Mouse (Mus musculus) lung, postnatal 0 days (tissue): ENCODE results near the gene Brdt.

ENCODE experiments used
- CTCF ChIP-seq: IDR thresholded peaks from 2 replicates; pipeline ENCODE4 v1.5.1; 2016; ENCODE audit warnings: antibody characterized with exemption, mild to moderate bottlenecking
- EP300 ChIP-seq: IDR thresholded peaks from 2 replicates; pipeline ENCODE4 v1.6.1; 2016; ENCODE audit warnings: antibody characterized with exemption, mild to moderate bottlenecking, control low read depth

DNA sequence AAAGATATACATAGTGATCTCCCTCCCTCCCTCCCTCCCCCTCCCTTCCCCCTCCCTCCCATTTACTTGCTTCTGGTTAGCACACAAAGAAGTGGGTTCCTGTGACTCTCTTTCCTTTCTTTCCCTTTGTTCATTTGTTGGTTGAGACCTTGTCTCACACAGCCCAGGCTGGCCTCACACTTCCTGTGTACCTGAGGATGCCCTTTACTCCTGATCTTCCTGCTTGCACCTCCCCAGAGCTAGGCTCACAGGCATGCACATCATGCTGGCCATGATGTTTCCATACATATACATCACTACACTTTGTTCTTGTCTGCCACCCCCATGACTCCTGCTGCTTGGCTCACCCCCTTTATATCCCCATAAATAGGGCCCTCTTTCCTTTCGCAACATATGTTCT lies 21.6 kb downstream of the Brdt start:
- TF ChIP-seq CTCF (no peak), EP300 (no peak)
